Mouse (Mus musculus) mesoderm, embryonic 11.5 days (tissue): ENCODE results near the gene Hace1.
"Not testable (repeated sequence)": the region's sequence is repeated elsewhere in the genome, so short reads cannot be mapped to it uniquely, and the experiment has no call there.

Experiments used
- DNase-seq: peaks from one replicate; pipeline ENCODE4 v3.0.0-alpha.2; 2012; ENCODE audit warnings: low read depth, low spot score

Gene Hace1

GRCm38 (mm10) chr10:45577731-45578297, at the start of gene Hace1:
TSS of gene Hace1 (plus strand) at chr10:45577829.
- DNase-seq, result peak; percentile 86

- not testable (repeated sequence) for DNase-seq
Measured at GRCm38 (mm10) chr10:45537334-45537733, 40.3 kb upstream of the Hace1 start.

GRCm38 (mm10) chr10:45542726-45543125, 34.9 kb upstream of the Hace1 start:
- DNase-seq, result no peak

- peak; percentile 82 for DNase-seq
Measured at GRCm38 (mm10) chr10:45546799-45547198, 30.8 kb upstream of the Hace1 start.

- peak; percentile 47 for DNase-seq
Measured at GRCm38 (mm10) chr10:45578298-45578821, 731 bp downstream of the Hace1 start.

GRCm38 (mm10) chr10:45583310-45583709, 5.7 kb downstream of the Hace1 start:
- DNase-seq, result no peak

- no peak for DNase-seq
Measured at GRCm38 (mm10) chr10:45583829-45584228, 6.2 kb downstream of the Hace1 start.

GRCm38 (mm10) chr10:45584311-45585102, 6.9 kb downstream of the Hace1 start:
- DNase-seq, result no peak

- DNase-seq, result no peak
Measured at GRCm38 (mm10) chr10:45605853-45606252, 28.2 kb downstream of the Hace1 start.

- DNase-seq, result no peak
Measured at GRCm38 (mm10) chr10:45610727-45611126, 33.1 kb downstream of the Hace1 start.

- DNase-seq, result no peak
Measured at GRCm38 (mm10) chr10:45616012-45616411, 38.4 kb downstream of the Hace1 start.

GRCm38 (mm10) chr10:45619039-45619438, 41.4 kb downstream of the Hace1 start:
- no peak for DNase-seq

- DNase-seq, result no peak
Measured at GRCm38 (mm10) chr10:45631995-45632394, 54.4 kb downstream of the Hace1 start.

GRCm38 (mm10) chr10:45632641-45633040, 55.0 kb downstream of the Hace1 start:
- DNase-seq, result no peak

GRCm38 (mm10) chr10:45635201-45635600, 57.6 kb downstream of the Hace1 start:
- DNase-seq, result no peak

GRCm38 (mm10) chr10:45639762-45640161, 62.1 kb downstream of the Hace1 start:
- DNase-seq, result no peak

GRCm38 (mm10) chr10:45654026-45654425, 76.4 kb downstream of the Hace1 start:
- DNase-seq, result no peak

- DNase-seq, result no peak
Measured at GRCm38 (mm10) chr10:45662015-45662414, 84.4 kb downstream of the Hace1 start.

- DNase-seq, result no peak
Measured at GRCm38 (mm10) chr10:45668266-45668665, 90.6 kb downstream of the Hace1 start.

GRCm38 (mm10) chr10:45676796-45677195, 99.2 kb downstream of the Hace1 start:
- DNase-seq, result no peak

- peak; percentile 8 for DNase-seq
Measured at GRCm38 (mm10) chr10:45686191-45686590, 108.6 kb downstream of the Hace1 start.

- no peak for DNase-seq
Measured at GRCm38 (mm10) chr10:45694931-45695330, 117.3 kb downstream of the Hace1 start.

- no peak for DNase-seq
Measured at GRCm38 (mm10) chr10:45695522-45695921, 117.9 kb downstream of the Hace1 start.
